Mouse (Mus musculus): ENCODE data around the gene Timm23. TPM values are rescaled to one million over a fixed set of nuclear protein-coding genes. Genes with fewer than 3 reads are reported as not detected.
"Not testable (repeated sequence)": the region's sequence is repeated elsewhere in the genome, so short reads cannot be mapped to it uniquely, and the experiment has no call there.

Gene Timm23
- total RNA-seq, 2 experiments from 2014 or later = 218 to 234 TPM

DNA sequence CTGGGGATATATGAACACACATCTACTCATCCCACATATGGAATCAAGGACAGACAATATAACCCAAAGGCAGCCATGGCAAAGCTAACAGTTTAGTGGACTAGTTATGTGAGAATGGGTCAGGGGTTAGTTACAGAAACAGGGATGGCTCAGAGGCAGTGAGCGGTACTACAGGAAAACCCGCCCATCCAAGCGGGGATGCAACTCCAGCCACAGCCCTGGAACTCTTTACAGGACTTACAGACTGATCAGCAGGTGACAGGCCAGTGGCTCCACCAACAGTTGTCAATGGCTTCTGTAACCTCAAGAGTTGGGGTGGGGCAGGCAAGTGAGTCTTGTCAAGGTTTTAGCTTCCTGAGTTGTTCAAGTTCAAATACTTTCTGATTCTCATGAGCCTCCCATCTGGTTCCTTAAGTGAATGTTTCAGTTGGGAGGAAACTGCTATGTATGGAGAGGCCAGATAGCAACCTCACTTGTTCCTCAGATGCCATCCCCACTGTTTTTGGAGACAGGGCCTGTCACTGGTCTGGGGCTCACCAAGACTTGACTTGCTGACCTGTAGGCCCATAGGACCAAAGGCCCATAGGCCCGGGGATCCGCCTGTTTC, 61.2 kb downstream of the Timm23 start:
- intact Hi-C loops (cut with DNase I) = no loop called here
- no peak for DNase-seq

DNA sequence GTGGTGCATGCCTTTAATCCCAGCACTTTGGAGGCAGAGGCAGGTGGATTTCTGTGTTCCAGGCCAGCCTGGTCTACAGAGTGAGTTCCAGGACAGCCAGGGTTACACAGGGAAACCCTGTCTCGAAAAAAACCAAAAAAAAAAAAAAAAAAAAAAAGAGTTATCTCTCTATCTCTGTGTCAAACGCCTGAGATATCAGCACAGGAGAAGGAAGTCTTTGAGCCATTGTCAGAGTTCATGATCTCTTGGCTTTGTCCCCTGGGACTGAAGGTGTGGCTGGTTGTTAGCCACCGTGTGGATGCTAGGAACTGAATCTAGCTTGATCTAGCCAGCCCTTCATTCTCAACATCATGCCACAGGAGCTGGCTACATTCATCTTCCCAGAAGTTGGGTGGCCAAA, 65.2 kb downstream of the Timm23 start:
- DNase-seq; intact Hi-C loops (cut with DNase I): not testable (repeated sequence)

- DNase-seq = peak in 1 of 2 experiments; percentile 12
- intact Hi-C loops (cut with DNase I) = no loop called here
Measured at GRCm38 (mm10) chr14:32134293-32134692, 67.4 kb downstream of the Timm23 start.

GRCm38 (mm10) chr14:32131836-32132235, 69.9 kb downstream of the Timm23 start:
- no peak for DNase-seq
- intact Hi-C loops (cut with DNase I) = no loop called here

Other genes starting within 250 kb of the Timm23 start
- gene Galnt15, start 172.9 kb downstream of the Timm23 start, total RNA-seq (2021) = 10 to 100 TPM; 15.0 to 21.3 TPM
- 10 to 100 TPM; 46.7 to 57.4 TPM for gene Oxnad1, start 116.5 kb downstream of the Timm23 start, total RNA-seq (2021)
- 10 to 100 TPM; 83.9 to 94.1 TPM for gene Dph3, start 116.2 kb downstream of the Timm23 start, total RNA-seq (2021)
- gene Msmb, start 59.9 kb downstream of the Timm23 start, total RNA-seq (2021) = not detected
- 100 to 1,000 TPM; 124 to 126 TPM for gene Ncoa4, start 42.0 kb downstream of the Timm23 start, total RNA-seq (2021)
- gene Parg, start 51 bp upstream of the Timm23 start, total RNA-seq (2021) = 10 to 100 TPM; 17.4 to 19.9 TPM
- gene Ogdhl, start 120.1 kb upstream of the Timm23 start, total RNA-seq (2021) = 100 to 1,000 TPM in 1 of 2 experiments, 10 to 100 TPM in 1; 75.2 to 109 TPM
- not detected for gene 1700024G13Rik, start 186.5 kb upstream of the Timm23 start, total RNA-seq (2021)